Mouse (Mus musculus): ENCODE data around the gene Antxr1. TPM values are rescaled to one million over a fixed set of nuclear protein-coding genes. Genes with fewer than 3 reads are reported as not detected.

Gene Antxr1
- total RNA-seq, 2 experiments from 2014 or later, result 45.4 to 46.9 TPM

GRCm38 (mm10) chr6:87250701-87251100 is 84.9 kb downstream of the Antxr1 start:
- no peak for DNase-seq (ENCODE audit: low spot score in 2 of 2)

GRCm38 (mm10) chr6:87248226-87248834 is 87.3 kb downstream of the Antxr1 start:
- no peak for DNase-seq (ENCODE audit: low spot score in 2 of 2)

GRCm38 (mm10) chr6:87244117-87245100 is 91.2 kb downstream of the Antxr1 start:
- no peak for DNase-seq (ENCODE audit: low spot score in 2 of 2)

GRCm38 (mm10) chr6:87237260-87237659 is 98.4 kb downstream of the Antxr1 start:
- no peak for DNase-seq (ENCODE audit: low spot score in 2 of 2)

GRCm38 (mm10) chr6:87236061-87236460 is 99.6 kb downstream of the Antxr1 start:
- DNase-seq (ENCODE audit: low spot score in 2 of 2), result no peak

- DNase-seq (ENCODE audit: low spot score in 2 of 2), result no peak
These were observed 102.5 kb downstream of the Antxr1 start for GRCm38 (mm10) chr6:87233111-87233510.

GRCm38 (mm10) chr6:87230041-87230440 is 105.6 kb downstream of the Antxr1 start:
- DNase-seq (ENCODE audit: low spot score in 2 of 2), result no peak

- DNase-seq (ENCODE audit: low spot score in 2 of 2), result no peak
These were observed 107.7 kb downstream of the Antxr1 start for GRCm38 (mm10) chr6:87227940-87228339.

GRCm38 (mm10) chr6:87226315-87226714 is 109.3 kb downstream of the Antxr1 start:
- DNase-seq (ENCODE audit: low spot score in 2 of 2), result no peak

GRCm38 (mm10) chr6:87225286-87225685 is 110.3 kb downstream of the Antxr1 start:
- DNase-seq (ENCODE audit: low spot score in 2 of 2), result no peak

GRCm38 (mm10) chr6:87222854-87223631 is 112.6 kb downstream of the Antxr1 start:
- no peak for DNase-seq (ENCODE audit: low spot score in 2 of 2)

GRCm38 (mm10) chr6:87219061-87219992 is 116.3 kb downstream of the Antxr1 start:
- DNase-seq (ENCODE audit: low spot score in 2 of 2), result no peak

GRCm38 (mm10) chr6:87216114-87216591 is 119.5 kb downstream of the Antxr1 start:
- DNase-seq (ENCODE audit: low spot score in 2 of 2), result no peak

- peak in 1 of 2 experiments; percentile 36 for DNase-seq (ENCODE audit: low spot score in 2 of 2)
These were observed 122.4 kb downstream of the Antxr1 start for GRCm38 (mm10) chr6:87213262-87213661.

GRCm38 (mm10) chr6:87211551-87211950 is 124.1 kb downstream of the Antxr1 start:
- no peak for DNase-seq (ENCODE audit: low spot score in 2 of 2)

- DNase-seq (ENCODE audit: low spot score in 2 of 2), result peak in 1 of 2 experiments; percentile 21
These were observed 128.1 kb downstream of the Antxr1 start for GRCm38 (mm10) chr6:87207373-87207982.

- no peak for DNase-seq (ENCODE audit: low spot score in 2 of 2)
These were observed 128.8 kb downstream of the Antxr1 start for GRCm38 (mm10) chr6:87206790-87207189.

- no peak for DNase-seq (ENCODE audit: low spot score in 2 of 2)
These were observed 132.2 kb downstream of the Antxr1 start for GRCm38 (mm10) chr6:87203467-87203866.

GRCm38 (mm10) chr6:87203065-87203464 is 132.6 kb downstream of the Antxr1 start:
- no peak for DNase-seq (ENCODE audit: low spot score in 2 of 2)
